Mouse (Mus musculus) limb, embryonic 15.5 days (tissue): ENCODE measurements around the gene Tph2. TPM values are rescaled to one million over a fixed set of nuclear protein-coding genes. Genes with fewer than 3 reads are reported as not detected.

Source experiments
- ATAC-seq: fragments of 200-750 bp; cut with Nextera tagmentation; 2 replicates; pipeline ENCODE4 v1.8.0; 2017; ENCODE audit warnings: low read depth, moderate TSS enrichment; ENCODE audit not compliant: insufficient number of reproducible peaks, low FRiP score, low TSS enrichment
- H3K27ac ChIP-seq: fragments of 300-500 bp; sonication (generic); 2 replicates; pipeline ENCODE4 v1.5.1; 2015; ENCODE audit warnings: moderate library complexity, mild to moderate bottlenecking, inconsistent platforms
- H3K27me3 ChIP-seq: fragments of 300-500 bp; sonication (generic); 2 replicates; pipeline ENCODE4 v1.6.1; 2015; ENCODE audit warnings: inconsistent platforms
- H3K36me3 ChIP-seq: fragments of 300-500 bp; sonication (generic); 2 replicates; pipeline ENCODE4 v1.6.1; 2015; ENCODE audit warnings: inconsistent platforms
- H3K4me1 ChIP-seq: fragments of 300-500 bp; sonication (generic); 2 replicates; pipeline ENCODE4 v1.6.1; 2015; ENCODE audit warnings: inconsistent platforms
- H3K4me2 ChIP-seq: fragments of 300-500 bp; sonication (generic); 2 replicates; pipeline ENCODE4 v1.6.1; 2015; ENCODE audit warnings: mild to moderate bottlenecking, inconsistent platforms
- H3K4me3 ChIP-seq: fragments of 300-500 bp; sonication (generic); 2 replicates; pipeline ENCODE4 v1.5.1; 2015; ENCODE audit warnings: mild to moderate bottlenecking, inconsistent platforms
- H3K9ac ChIP-seq: fragments of 300-500 bp; sonication (generic); 2 replicates; pipeline ENCODE4 v1.6.1; 2015; ENCODE audit warnings: inconsistent platforms
- H3K9me3 ChIP-seq: fragments of 300-500 bp; sonication (generic); 2 replicates; pipeline ENCODE4 v1.6.1; 2016; ENCODE audit warnings: inconsistent platforms
- WGBS: fragments of 180-500 bp; shearing (Covaris S2); methylation state at CpG from one replicate; pipeline ENCODE4 v1.1.7; 2015; 5-methylcytosine and 5-hydroxymethylcytosine counted together
- polyA plus RNA-seq: library from polyadenylated mRNA; unstranded; fragments of >200 nt; fragmentation: Nextera tagmentation; extraction: Ambion mirVana; gene quantifications from 2 replicates; pipeline ENCODE4 v1.2.1, GENCODE M21; 2015

Tph2 gene
- polyA plus RNA-seq, 1 experiment from 2014 or later, result 0.09 TPM

DNA sequence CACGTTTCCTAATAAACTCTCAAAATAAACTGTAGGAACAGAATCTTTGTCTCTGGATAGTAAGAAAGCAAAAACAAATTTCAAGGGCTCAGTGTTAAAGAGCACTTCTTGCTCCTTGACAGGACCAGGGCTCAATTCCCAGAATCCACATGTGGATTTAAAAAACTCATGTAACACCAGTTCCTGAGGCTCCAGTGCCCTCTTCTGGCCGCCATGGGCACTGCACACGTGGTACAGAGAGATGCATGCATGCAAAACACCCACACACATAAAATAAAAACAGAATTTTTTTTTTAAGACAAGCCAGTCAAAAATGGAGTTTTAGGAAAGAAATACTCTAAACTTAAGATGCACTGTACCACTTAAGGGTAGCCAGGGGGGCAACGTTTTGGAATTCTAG lies 133.2 kb downstream of the Tph2 start:
- no peak for ATAC-seq
- Histone ChIP-seq H3K36me3 (no peaks in the 10 kb centered on the region), H3K4me3 (no peak overlapping the region), H3K27ac (no peak overlapping the region), H3K9me3 (no peaks in the 10 kb centered on the region), H3K4me2 (no peak overlapping the region), H3K4me1 (no peaks in the 10 kb centered on the region), H3K9ac (no peak overlapping the region), H3K27me3 (no peaks in the 10 kb centered on the region)
- WGBS, result 59% methylated on average over 4 of the region's 4 CpGs

GRCm38 (mm10) chr10:115050674-115051073 lies 134.1 kb downstream of the Tph2 start:
- no peak overlapping the region for H3K27ac ChIP-seq
- H3K9me3 ChIP-seq, result no peaks in the 10 kb centered on the region
- no peaks in the 10 kb centered on the region for H3K4me1 ChIP-seq
- H3K9ac ChIP-seq, result no peak overlapping the region
- H3K27me3 ChIP-seq, result no peaks in the 10 kb centered on the region
- H3K4me2 ChIP-seq, result no peak overlapping the region
- ATAC-seq, result no peak
- WGBS, result 87% methylated on average over 11 of the region's 12 CpGs
- no peaks in the 10 kb centered on the region for H3K36me3 ChIP-seq
- H3K4me3 ChIP-seq, result no peak overlapping the region

GRCm38 (mm10) chr10:115050178-115050577 lies 134.6 kb downstream of the Tph2 start:
- Histone ChIP-seq H3K36me3 (no peaks in the 10 kb centered on the region), H3K27ac (no peak overlapping the region), H3K4me3 (no peak overlapping the region), H3K4me1 (no peaks in the 10 kb centered on the region), H3K9me3 (no peaks in the 10 kb centered on the region), H3K27me3 (no peaks in the 10 kb centered on the region), H3K9ac (no peak overlapping the region), H3K4me2 (no peak overlapping the region)
- no peak for ATAC-seq
- WGBS, result 56% methylated on average over 8 of the region's 8 CpGs

DNA sequence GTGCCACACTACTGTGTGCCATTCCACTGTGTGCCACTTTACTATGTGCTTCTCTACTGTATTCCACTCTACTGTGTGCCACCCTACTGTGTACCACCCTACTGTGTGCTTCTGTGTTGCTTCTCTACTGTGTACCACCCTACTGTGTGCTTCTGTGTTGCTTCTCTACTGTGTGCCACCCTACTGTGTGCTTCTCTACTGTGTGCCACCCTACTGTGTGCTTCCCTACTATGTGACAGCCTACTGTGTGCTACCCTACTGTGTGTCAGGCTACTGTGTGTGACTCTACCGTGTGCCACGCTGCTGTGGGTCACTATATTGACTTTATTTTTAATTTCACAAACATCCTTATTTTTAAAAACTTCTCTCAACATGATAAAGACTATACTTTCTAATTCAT lies 136.3 kb downstream of the Tph2 start:
- Histone ChIP-seq H3K4me1 (no peaks in the 10 kb centered on the region), H3K27ac (no peak overlapping the region), H3K9me3 (no peaks in the 10 kb centered on the region), H3K27me3 (no peaks in the 10 kb centered on the region), H3K4me3 (no peak overlapping the region), H3K36me3 (no peaks in the 10 kb centered on the region), H3K4me2 (no peak overlapping the region), H3K9ac (no peak overlapping the region)
- ATAC-seq, result no peak
- WGBS, result 91% methylated on average over 2 of the region's 2 CpGs

DNA sequence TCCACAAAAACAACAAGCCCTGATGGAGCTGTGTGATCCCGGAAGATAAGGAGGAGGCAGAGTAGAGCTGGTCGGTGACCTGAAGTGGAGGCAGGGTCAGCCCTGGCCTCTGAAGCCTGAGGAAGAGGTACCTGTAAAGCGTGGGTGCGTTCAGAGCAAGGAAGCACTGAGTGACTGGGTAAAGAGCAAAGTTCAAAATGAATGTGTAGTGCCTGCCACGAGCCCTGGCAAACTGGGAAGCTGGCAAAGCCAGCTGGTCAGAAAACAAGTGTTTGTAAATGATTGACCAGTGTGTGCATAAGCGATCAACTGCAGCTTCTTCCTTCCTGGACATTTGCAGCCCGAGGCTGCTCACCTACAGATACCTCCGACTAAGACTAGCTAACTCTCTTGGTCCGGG lies 149.1 kb downstream of the Tph2 start:
- Histone ChIP-seq H3K9ac (no peak overlapping the region), H3K27me3 (no peaks in the 10 kb centered on the region), H3K9me3 (no peaks in the 10 kb centered on the region), H3K4me1 (no peaks in the 10 kb centered on the region), H3K4me2 (no peak overlapping the region), H3K4me3 (no peak overlapping the region), H3K36me3 (no peaks in the 10 kb centered on the region), H3K27ac (no peak overlapping the region)
- 89% methylated on average over 9 of the region's 9 CpGs for WGBS
- no peak for ATAC-seq

Other genes with a start within 250 kb of the Tph2 start
- 52.5 and 59.9 TPM in 2 replicates for gene Tbc1d15, start 66.4 kb upstream of the Tph2 start, polyA plus RNA-seq
- gene Rab21, start 130.6 kb upstream of the Tph2 start, polyA plus RNA-seq, result 4.0 and 4.6 TPM in 2 replicates
- gene Tmem19, start 177.5 kb upstream of the Tph2 start, polyA plus RNA-seq, result 26.6 and 28.6 TPM in 2 replicates
- gene Thap2, start 199.4 kb upstream of the Tph2 start, polyA plus RNA-seq, result 21.2 and 21.5 TPM in 2 replicates
- 16.7 and 21.9 TPM in 2 replicates for gene Zfc3h1, start 199.9 kb upstream of the Tph2 start, polyA plus RNA-seq